Mouse (Mus musculus): ENCODE measurements at regions not wholly inside any gene's neighbourhood (a gene's known extent, or its start where the extent isn't known, plus 50 kb on each side); places are given as distances from the start of the nearest gene placed in this dataset.

GRCm38 (mm10) chrX:47726285-47726684 is 166.5 kb downstream of the Smarca1 start:
- DNase-seq (ENCODE audit: inconsistent age in 2 of 2, low spot score in 1 of 2), result no peak

- peak in 1 of 2 experiments; percentile 39 for DNase-seq (ENCODE audit: inconsistent age in 2 of 2, low spot score in 1 of 2)
Measured at GRCm38 (mm10) chrX:47703080-47703479, 189.7 kb downstream of the Smarca1 start.

GRCm38 (mm10) chrX:47668778-47669177 is 224.0 kb downstream of the Smarca1 start:
- no peak for DNase-seq (ENCODE audit: inconsistent age in 2 of 2, low spot score in 1 of 2)

- no peak for DNase-seq (ENCODE audit: inconsistent age in 2 of 2, low spot score in 1 of 2)
Measured at GRCm38 (mm10) chrX:47646523-47646922, 246.3 kb downstream of the Smarca1 start.

- DNase-seq (ENCODE audit: inconsistent age in 2 of 2, low spot score in 1 of 2), result no peak
Measured at GRCm38 (mm10) chrX:47641191-47641590, 251.6 kb downstream of the Smarca1 start.

GRCm38 (mm10) chrX:47638831-47639316 is 253.9 kb downstream of the Smarca1 start:
- no peak for DNase-seq (ENCODE audit: inconsistent age in 2 of 2, low spot score in 1 of 2)

- no peak for DNase-seq (ENCODE audit: inconsistent age in 2 of 2, low spot score in 1 of 2)
Measured at GRCm38 (mm10) chrX:47622881-47623613, 269.7 kb downstream of the Smarca1 start.

GRCm38 (mm10) chrX:47612364-47612763 is 280.4 kb downstream of the Smarca1 start:
- DNase-seq (ENCODE audit: inconsistent age in 2 of 2, low spot score in 1 of 2), result no peak

Data from adrenal gland, adult (tissue).